ENCODE assay signal across 10 mouse cellular contexts in the genomic region with DNA sequence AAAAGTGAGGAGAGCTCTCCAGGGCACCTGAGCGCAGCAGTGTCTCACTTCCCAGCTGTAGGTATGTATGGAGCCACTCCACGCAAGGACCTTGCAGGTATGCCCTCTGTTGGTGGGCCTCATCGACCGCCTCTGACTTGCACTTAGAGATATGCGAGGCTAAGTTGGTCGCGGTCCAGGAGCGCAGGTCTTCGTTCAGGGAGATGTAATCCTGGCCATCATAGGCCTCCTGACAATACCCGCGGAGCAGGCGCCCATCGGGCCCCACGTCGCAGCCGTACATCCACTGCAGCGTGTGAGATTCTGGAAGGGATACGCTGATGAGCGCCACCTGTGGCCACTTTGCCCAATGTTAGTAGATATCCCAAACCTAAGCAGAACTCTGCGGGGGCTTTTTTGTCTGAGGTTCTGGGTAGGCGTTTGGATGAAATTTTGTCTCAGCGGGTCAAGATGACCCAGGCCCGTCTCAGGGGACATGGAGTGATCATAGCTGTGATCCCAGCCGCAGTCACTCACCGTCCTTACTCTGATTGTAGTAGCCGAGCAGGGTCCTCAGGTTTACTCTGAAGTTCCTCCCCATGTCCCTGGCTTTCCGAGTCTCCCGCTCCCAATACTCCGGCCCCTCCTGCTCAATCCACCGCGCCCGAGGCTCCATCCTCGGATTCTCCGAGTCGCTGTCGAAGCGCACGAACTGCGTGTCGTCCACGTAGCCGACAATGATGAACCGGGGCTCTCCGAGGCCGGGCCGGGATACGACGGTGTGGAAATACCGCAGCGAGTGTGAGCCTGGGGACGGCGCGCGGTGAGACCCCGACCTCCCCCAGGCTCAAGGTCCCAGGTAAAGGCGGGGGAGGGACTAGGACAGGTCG. TPM values are rescaled to one million over a fixed set of nuclear protein-coding genes. Genes with fewer than 3 reads are reported as not detected.
DNase-seq lines count a peak whose midpoint lies in the region; ATAC-seq and TF ChIP-seq lines count a peak whose summit lies in the region.
"Not testable (repeated sequence)": the region's sequence is repeated elsewhere in the genome, so short reads cannot be mapped to it uniquely, and the experiment has no call there.
"Had no signal": no experiment of that assay in that cellular context is flagged by ENCODE, and none has a peak within 500 bp of the region (broad histone marks: within the 10 kb centered on the region; RNA-seq: fewer than 3 reads in every experiment).

No protein-coding gene starts in this region.

- TF ChIP-seq CTCF in Patski (IDR thresholded peaks at IDR 0.05), result not testable (repeated sequence)
- TF ChIP-seq CTCF in hindbrain, postnatal 0 days (IDR thresholded peaks at IDR 0.05; ENCODE audit: low read depth), result peak; percentile 50

- CTCF ChIA-PET in Patski (lab: Charles Lee), result not testable (repeated sequence)

- peak; percentile 31 for ATAC-seq in Patski
- peak; percentile 84 for ATAC-seq in granulocyte monocyte progenitor cell, adult 5-6 weeks (replicated peaks; ENCODE audit: poor library complexity, severe bottlenecking)
- peak; percentile 85 for ATAC-seq in hindbrain, postnatal 0 days
- peak; percentile 43; the same call in 1 of the 2 replicates for ATAC-seq in neural tube, embryonic 12.5 days (ENCODE audit: low FRiP score, low read depth)

- not testable (repeated sequence) for DNase-seq in Patski (ENCODE audit: low read depth, low spot score)
- peak; percentile 24 for DNase-seq in embryo, embryonic 9.5 days (ENCODE audit: extremely low spot score)
- peak; percentile 10 for DNase-seq in hindbrain, postnatal 0 days (ENCODE audit: low spot score)
- DNase-seq in left cerebral cortex, postnatal 4 days, result peak; percentile 17
- peak; percentile 8 for DNase-seq in lung, postnatal 10 days
- peak; percentile 45 for DNase-seq in thymus, postnatal 0 days (ENCODE audit: low spot score)

- H3K36me3 ChIP-seq in hindbrain, postnatal 0 days (ENCODE audit: insufficient read depth, low read length); neural tube, embryonic 12.5 days: not testable (repeated sequence)

- H3K27me3 ChIP-seq in Patski; hindbrain, postnatal 0 days (ENCODE audit: insufficient read depth, low read length): not testable (repeated sequence)
- peaks cover 16% of the 10 kb centered on the region for H3K27me3 ChIP-seq in neural tube, embryonic 12.5 days (replicated peaks)

- H3K4me2 ChIP-seq in hindbrain, postnatal 0 days (ENCODE audit: low read depth, low read length), result peak overlapping the region; percentile 75
- peak overlapping the region; percentile 72 for H3K4me2 ChIP-seq in neural tube, embryonic 12.5 days (replicated peaks)

- not testable (repeated sequence) for H3K4me1 ChIP-seq in hindbrain, postnatal 0 days (ENCODE audit: insufficient read depth, low read length); neural tube, embryonic 12.5 days

- POLR2A ChIA-PET in Patski (lab: Charles Lee), result not testable (repeated sequence)

- 1% methylated on average over 56 of the region's 57 CpGs for WGBS in hindbrain, postnatal 0 days
- WGBS in neural tube, embryonic 12.5 days, result 2% methylated on average over 57 of the region's 57 CpGs

- peak overlapping the region; percentile 41 for H3K4me3 ChIP-seq in hindbrain, postnatal 0 days (ENCODE audit: low read length)
- H3K4me3 ChIP-seq in neural tube, embryonic 12.5 days, result peak overlapping the region; percentile 34

- H3K9me3 ChIP-seq in hindbrain, postnatal 0 days (ENCODE audit: low read length); neural tube, embryonic 12.5 days: not testable (repeated sequence)

- not testable (repeated sequence) for H3K9ac ChIP-seq in hindbrain, postnatal 0 days (replicated peaks; ENCODE audit: low read length)
- H3K9ac ChIP-seq in neural tube, embryonic 12.5 days, result 0 out of 2 replicates have a peak overlapping the region, but pooled peaks have one; percentile 21

- intact Hi-C loops in left cerebral cortex, postnatal 4 days (cut with DNase I), result loop anchor here (10.0 kb wide), 1 partner anchor 116 kb away; no protein-coding TSS in a partner anchor

- in situ Hi-C loops in Patski (cut with MboI; ENCODE audit: low pct_unique_long_range_greater_than_20kb), result loop anchor here (10.0 kb wide), 2 partner anchors 76 to 176 kb away; a partner anchor contains a TSS

- not testable (repeated sequence) for H3K27ac ChIP-seq in hindbrain, postnatal 0 days; neural tube, embryonic 12.5 days

RNA-seq across cellular contexts. Expression of a gene that starts 10.6 kb away (rescaled TPM):
- 0.06 TPM for polyA plus RNA-seq in Patski (2021)
- 0.58 TPM in 1 of 2 replicates, not detected in the other for total RNA-seq in granulocyte monocyte progenitor cell, adult 5-6 weeks (2014; fragmentation: Nextera tagmentation)
- total RNA-seq in granulocyte monocyte progenitor cell, adult 5-6 weeks (2017), result not detected in 2 replicates
- total RNA-seq in hindbrain, postnatal 0 days (2014; rRNA removed), result not detected in 2 replicates
- polyA plus RNA-seq in hindbrain, postnatal 0 days (2015; fragmentation: Nextera tagmentation; extraction: Ambion mirVana), result not detected in 2 replicates
- not detected for total RNA-seq in left cerebral cortex, postnatal 4 days (2021)
- polyA plus RNA-seq in neural tube, embryonic 12.5 days (2016; fragmentation: Nextera tagmentation; extraction: Ambion mirVana), result not detected in 2 replicates
- 0.48 and 0.57 TPM in 2 replicates for polyA plus RNA-seq in thymus, postnatal 0 days (2015; fragmentation: Nextera tagmentation; extraction: Ambion mirVana)
- total RNA-seq: left cerebral cortex, adult 18-20 months had no signal

RNA-seq across cellular contexts. Expression of a gene that starts 18.4 kb away (rescaled TPM):
- not detected for polyA plus RNA-seq in Patski (2021)
- not detected in 2 replicates for total RNA-seq in granulocyte monocyte progenitor cell, adult 5-6 weeks (2014; fragmentation: Nextera tagmentation)
- not detected in 2 replicates for total RNA-seq in granulocyte monocyte progenitor cell, adult 5-6 weeks (2017)
- not detected in 2 replicates for total RNA-seq in hindbrain, postnatal 0 days (2014; rRNA removed)
- polyA plus RNA-seq in hindbrain, postnatal 0 days (2015; fragmentation: Nextera tagmentation; extraction: Ambion mirVana), result not detected in 2 replicates
- not detected for total RNA-seq in left cerebral cortex, postnatal 4 days (2021)
- not detected in 2 replicates for polyA plus RNA-seq in neural tube, embryonic 12.5 days (2016; fragmentation: Nextera tagmentation; extraction: Ambion mirVana)
- 0.45 and 0.99 TPM in 2 replicates for polyA plus RNA-seq in thymus, postnatal 0 days (2015; fragmentation: Nextera tagmentation; extraction: Ambion mirVana)
- total RNA-seq: left cerebral cortex, adult 18-20 months had no signal
- polyA plus RNA-seq: gonadal fat pad, adult 2 months had no signal

RNA-seq across cellular contexts. Expression of a gene that starts 52.7 kb away (rescaled TPM):
- 9.1 TPM for polyA plus RNA-seq in Patski (2021)
- total RNA-seq in granulocyte monocyte progenitor cell, adult 5-6 weeks (2014; fragmentation: Nextera tagmentation), result not detected in 2 replicates
- total RNA-seq in granulocyte monocyte progenitor cell, adult 5-6 weeks (2017), result not detected in 2 replicates
- not detected in 2 replicates for total RNA-seq in hindbrain, postnatal 0 days (2014; rRNA removed)
- not detected in 2 replicates for polyA plus RNA-seq in hindbrain, postnatal 0 days (2015; fragmentation: Nextera tagmentation; extraction: Ambion mirVana)
- total RNA-seq in left cerebral cortex, postnatal 4 days (2021), result not detected
- polyA plus RNA-seq in neural tube, embryonic 12.5 days (2016; fragmentation: Nextera tagmentation; extraction: Ambion mirVana), result not detected in 2 replicates
- polyA plus RNA-seq in thymus, postnatal 0 days (2015; fragmentation: Nextera tagmentation; extraction: Ambion mirVana), result 0.96 and 1.3 TPM in 2 replicates

RNA-seq across cellular contexts. Expression of a gene that starts 57.5 kb away (rescaled TPM):
- not detected for polyA plus RNA-seq in Patski (2021)
- total RNA-seq in granulocyte monocyte progenitor cell, adult 5-6 weeks (2014; fragmentation: Nextera tagmentation), result not detected in 2 replicates
- total RNA-seq in granulocyte monocyte progenitor cell, adult 5-6 weeks (2017), result not detected in 2 replicates
- not detected in 2 replicates for total RNA-seq in hindbrain, postnatal 0 days (2014; rRNA removed)
- polyA plus RNA-seq in hindbrain, postnatal 0 days (2015; fragmentation: Nextera tagmentation; extraction: Ambion mirVana), result 0.28 and 0.35 TPM in 2 replicates
- not detected for total RNA-seq in left cerebral cortex, postnatal 4 days (2021)
- polyA plus RNA-seq in neural tube, embryonic 12.5 days (2016; fragmentation: Nextera tagmentation; extraction: Ambion mirVana), result 0.25 TPM in 1 of 2 replicates, not detected in the other
- 13.7 and 15.3 TPM in 2 replicates for polyA plus RNA-seq in thymus, postnatal 0 days (2015; fragmentation: Nextera tagmentation; extraction: Ambion mirVana)
- total RNA-seq: left cerebral cortex, adult 18-20 months had no signal

Comparison
In these comparisons a context has a peak if more than half of its experiments do, and no peak if none do; other contexts are left out.
1. ATAC-seq: peak in every context shown above with its lines; median percentile 85 in hindbrain, postnatal 0 days; 84 in granulocyte monocyte progenitor cell, adult 5-6 weeks; 43 in neural tube, embryonic 12.5 days; 31 in Patski.